Mouse (Mus musculus): Measurements from ENCODE around the gene Mettl27. TPM values are rescaled to one million over a fixed set of nuclear protein-coding genes. Genes with fewer than 3 reads are reported as not detected.
A peak's percentile ranks its signal among the peaks of the same experiment; 100 is the strongest.
"Not testable (repeated sequence)": the region's sequence is repeated elsewhere in the genome, so short reads cannot be mapped to it uniquely, and the experiment has no call there.

Mettl27 gene
- polyA plus RNA-seq, 1 experiment from 2014 or later, result 11.1 TPM

- Histone ChIP-seq H3K27me3 (replicated peaks) (no peaks in the 10 kb centered on the region), H3K4me3 (no peak overlapping the region), H3K9ac (no peak overlapping the region), H3K27ac (ENCODE audit: poor library complexity, severe bottlenecking) (no peak overlapping the region), H3K9me3 (replicated peaks) (no peaks in the 10 kb centered on the region), H3K36me3 (peaks cover 10% of the 10 kb centered on the region; the same call in 1 of the 2 replicates), H3K4me1 (replicated peaks) (peaks cover 7% of the 10 kb centered on the region; the same call in 1 of the 2 replicates), H3K4me2 (no peak overlapping the region)
- ATAC-seq (ENCODE audit: insufficient number of reproducible peaks, low FRiP score), result no peak
- WGBS, result 74% methylated on average over 6 of the region's 6 CpGs
Measured at GRCm38 (mm10) chr5:134936626-134937185, 4.5 kb downstream of the Mettl27 start.

- Histone ChIP-seq H3K27me3 (replicated peaks) (no peaks in the 10 kb centered on the region), H3K9ac (no peak overlapping the region), H3K36me3 (peaks cover 10% of the 10 kb centered on the region; the same call in 1 of the 2 replicates), H3K4me1 (replicated peaks) (no peaks in the 10 kb centered on the region), H3K27ac (ENCODE audit: poor library complexity, severe bottlenecking) (no peak overlapping the region), H3K4me3 (no peak overlapping the region), H3K9me3 (replicated peaks) (no peaks in the 10 kb centered on the region), H3K4me2 (no peak overlapping the region)
- no peak for ATAC-seq (ENCODE audit: insufficient number of reproducible peaks, low FRiP score)
- 77% methylated on average over 3 of the region's 3 CpGs for WGBS
Measured at GRCm38 (mm10) chr5:134939069-134939468, 6.9 kb downstream of the Mettl27 start.

GRCm38 (mm10) chr5:134939554-134939953, 7.4 kb downstream of the Mettl27 start:
- WGBS, result 85% methylated on average over 4 of the region's 7 CpGs
- not testable (repeated sequence) for H3K9ac ChIP-seq

DNA sequence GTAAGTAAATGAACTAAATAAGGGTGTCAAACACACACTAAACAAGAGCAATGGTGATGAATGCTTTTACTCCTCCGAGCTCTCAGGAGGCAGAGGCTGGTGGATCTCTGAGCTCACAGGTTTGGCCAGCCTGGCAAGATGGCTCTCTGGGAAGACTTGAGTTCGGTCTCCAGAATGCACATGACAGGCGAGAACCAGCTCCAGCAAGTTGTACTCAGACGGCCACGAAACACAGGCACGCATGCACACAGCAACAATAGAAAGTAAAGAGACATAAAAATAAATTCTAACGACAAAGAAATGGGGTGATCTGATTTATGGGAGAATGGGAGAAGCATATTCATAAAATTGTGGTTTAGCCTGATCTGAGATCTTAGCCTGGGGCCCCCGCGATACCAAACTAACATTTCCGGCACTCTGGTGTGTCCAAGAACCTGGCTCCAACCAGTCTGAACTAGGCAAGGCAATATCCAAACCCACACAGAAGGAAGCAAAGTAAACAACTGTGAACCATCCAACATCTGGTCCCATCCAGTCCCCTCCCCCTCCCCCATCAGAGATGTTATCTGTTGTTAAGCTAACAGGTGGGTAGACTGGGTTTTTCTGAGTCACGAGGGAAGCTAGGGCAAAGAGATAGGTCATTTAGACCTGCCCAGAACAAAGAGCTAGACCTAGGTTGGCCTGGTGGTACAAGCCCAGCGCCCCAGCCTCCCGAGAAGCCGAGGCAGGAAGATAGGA, 9.5 kb downstream of the Mettl27 start:
- 78% methylated on average over 14 of the region's 14 CpGs for WGBS
- no peak for ATAC-seq (ENCODE audit: insufficient number of reproducible peaks, low FRiP score)
- H3K9ac ChIP-seq, result no peak overlapping the region
- H3K4me3 ChIP-seq, result no peak overlapping the region
- no peaks in the 10 kb centered on the region for H3K9me3 ChIP-seq (replicated peaks)
- no peak overlapping the region for H3K4me2 ChIP-seq
- H3K36me3 ChIP-seq, result no peaks in the 10 kb centered on the region
- peaks cover 10% of the 10 kb centered on the region for H3K4me1 ChIP-seq (replicated peaks)
- no peak overlapping the region for H3K27ac ChIP-seq (ENCODE audit: poor library complexity, severe bottlenecking)
- peaks cover 19% of the 10 kb centered on the region for H3K27me3 ChIP-seq (replicated peaks)

More at GRCm38 (mm10) chr5:134939554-134939953, 7.4 kb downstream of the Mettl27 start:
- not testable (repeated sequence) for H3K27ac ChIP-seq (ENCODE audit: poor library complexity, severe bottlenecking); ATAC-seq (ENCODE audit: insufficient number of reproducible peaks, low FRiP score); H3K4me3 ChIP-seq; H3K4me2 ChIP-seq; H3K4me1 ChIP-seq (replicated peaks); H3K27me3 ChIP-seq (replicated peaks); H3K36me3 ChIP-seq; H3K9me3 ChIP-seq (replicated peaks)

- ATAC-seq (ENCODE audit: insufficient number of reproducible peaks, low FRiP score), result no peak
- no peak overlapping the region for H3K4me3 ChIP-seq
- H3K9ac ChIP-seq, result no peak overlapping the region
- no peak overlapping the region for H3K27ac ChIP-seq (ENCODE audit: poor library complexity, severe bottlenecking)
- H3K9me3 ChIP-seq (replicated peaks), result no peaks in the 10 kb centered on the region
- H3K36me3 ChIP-seq, result no peaks in the 10 kb centered on the region
- peaks cover 21% of the 10 kb centered on the region for H3K4me1 ChIP-seq (replicated peaks)
- 79% methylated on average over 2 of the region's 2 CpGs for WGBS
- peaks cover 29% of the 10 kb centered on the region for H3K27me3 ChIP-seq (replicated peaks)
- no peak overlapping the region for H3K4me2 ChIP-seq
Measured at GRCm38 (mm10) chr5:134942740-134943139, 10.6 kb downstream of the Mettl27 start.

- Histone ChIP-seq H3K4me3 (no peak overlapping the region), H3K27me3 (replicated peaks) (peaks cover 29% of the 10 kb centered on the region), H3K9ac (no peak overlapping the region), H3K4me1 (replicated peaks) (peaks cover 26% of the 10 kb centered on the region), H3K36me3 (no peaks in the 10 kb centered on the region), H3K27ac (ENCODE audit: poor library complexity, severe bottlenecking) (no peak overlapping the region), H3K4me2 (no peak overlapping the region), H3K9me3 (replicated peaks) (no peaks in the 10 kb centered on the region)
- ATAC-seq (ENCODE audit: insufficient number of reproducible peaks, low FRiP score), result no peak
- 47% methylated on average over 5 of the region's 5 CpGs for WGBS
Measured at GRCm38 (mm10) chr5:134944179-134944578, 12.0 kb downstream of the Mettl27 start.

DNA sequence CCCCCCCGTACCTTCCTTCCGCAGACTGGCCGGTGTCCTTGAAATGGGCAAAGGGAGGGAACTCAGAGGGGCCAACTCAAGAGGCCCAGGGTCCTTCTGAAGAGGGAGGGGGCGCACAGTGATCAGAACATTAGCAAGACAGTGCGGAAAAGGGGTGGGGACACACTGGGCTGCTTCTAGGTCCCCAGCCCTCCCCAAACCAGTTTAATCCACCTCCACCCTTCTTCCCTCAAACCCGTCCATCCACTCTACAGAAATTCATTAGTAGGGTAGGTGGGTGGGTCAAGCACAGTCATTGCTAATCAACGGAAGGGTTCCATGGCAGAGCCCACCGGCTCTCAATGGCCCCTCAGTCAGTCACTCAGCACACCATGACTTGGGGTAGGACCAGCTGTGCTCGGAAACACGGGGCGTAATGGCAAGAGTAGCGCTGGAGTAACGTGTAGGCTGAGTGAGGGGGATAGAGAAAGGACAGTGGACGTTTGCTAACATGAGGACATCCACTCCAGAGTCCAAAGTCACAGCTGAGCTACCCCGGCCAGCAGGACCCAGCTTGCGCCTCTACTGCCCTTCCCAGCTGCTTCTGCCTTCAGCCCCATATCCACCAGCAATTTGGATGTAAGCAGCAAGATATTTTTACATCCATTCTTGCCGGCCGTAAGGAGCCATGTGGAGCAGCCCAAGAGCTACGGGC, 13.2 kb downstream of the Mettl27 start:
- ATAC-seq (ENCODE audit: insufficient number of reproducible peaks, low FRiP score), result no peak
- H3K4me2 ChIP-seq, result no peak overlapping the region

GRCm38 (mm10) chr5:134946063-134946856, 14.1 kb downstream of the Mettl27 start:
- H3K4me3 ChIP-seq, result peak overlapping the region; percentile 8; the same call in 1 of the 2 replicates
- 29% methylated on average over 43 of the region's 43 CpGs for WGBS

More for the DNA sequence above, 13.2 kb downstream of the Mettl27 start:
- Histone ChIP-seq H3K4me3 (no peak overlapping the region), H3K27me3 (replicated peaks) (peaks cover 29% of the 10 kb centered on the region), H3K36me3 (no peaks in the 10 kb centered on the region), H3K4me1 (replicated peaks) (peaks cover 26% of the 10 kb centered on the region), H3K27ac (ENCODE audit: poor library complexity, severe bottlenecking) (no peak overlapping the region), H3K9me3 (replicated peaks) (no peaks in the 10 kb centered on the region), H3K9ac (peak overlapping the region; percentile 37; the same call in 1 of the 2 replicates)
- WGBS, result 52% methylated on average over 18 of the region's 19 CpGs

DNA sequence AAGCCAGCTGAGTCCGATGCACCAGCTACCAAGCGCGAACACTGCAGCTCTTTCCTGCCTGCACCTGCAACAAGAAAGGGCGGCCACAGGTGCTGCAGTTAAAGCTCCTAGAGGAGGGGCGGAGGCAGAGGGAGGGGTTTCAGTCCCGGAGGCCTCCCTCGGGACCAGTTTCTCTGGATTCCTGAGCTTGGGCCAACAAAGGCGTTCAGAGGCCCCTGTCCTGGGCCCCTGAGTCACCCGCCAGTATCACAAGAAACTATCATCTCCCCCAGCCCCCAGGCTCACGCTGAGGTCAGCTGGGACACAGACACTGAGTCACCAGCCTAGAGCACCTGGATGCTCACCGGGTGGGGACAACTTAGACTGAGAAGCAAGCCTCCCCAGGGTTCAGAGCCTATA, 14.7 kb downstream of the Mettl27 start, which contains the start of gene Cldn4:
Gene Cldn4, minus strand, starts transcription at position 78 of the 399 bp plus-strand sequence.
- Histone ChIP-seq H3K4me3 (peak within 1 kb of the TSS; percentile 8; the same call in 1 of the 2 replicates), H3K27me3 (replicated peaks) (peaks cover 29% of the 10 kb centered on the region)
- whole genome bisulfite sequencing, result 20% methylated on average over 11 of the region's 11 CpGs

More at GRCm38 (mm10) chr5:134946063-134946856, 14.1 kb downstream of the Mettl27 start:
- no peaks in the 10 kb centered on the region for H3K9me3 ChIP-seq (replicated peaks)
- peak overlapping the region; percentile 48 for H3K4me2 ChIP-seq
- H3K27ac ChIP-seq (ENCODE audit: poor library complexity, severe bottlenecking), result no peak overlapping the region
- peaks cover 34% of the 10 kb centered on the region for H3K4me1 ChIP-seq (replicated peaks)
- ATAC-seq (ENCODE audit: insufficient number of reproducible peaks, low FRiP score), result no peak
- H3K9ac ChIP-seq, result peak overlapping the region; percentile 37
- H3K27me3 ChIP-seq (replicated peaks), result peaks cover 29% of the 10 kb centered on the region
- no peaks in the 10 kb centered on the region for H3K36me3 ChIP-seq

DNA sequence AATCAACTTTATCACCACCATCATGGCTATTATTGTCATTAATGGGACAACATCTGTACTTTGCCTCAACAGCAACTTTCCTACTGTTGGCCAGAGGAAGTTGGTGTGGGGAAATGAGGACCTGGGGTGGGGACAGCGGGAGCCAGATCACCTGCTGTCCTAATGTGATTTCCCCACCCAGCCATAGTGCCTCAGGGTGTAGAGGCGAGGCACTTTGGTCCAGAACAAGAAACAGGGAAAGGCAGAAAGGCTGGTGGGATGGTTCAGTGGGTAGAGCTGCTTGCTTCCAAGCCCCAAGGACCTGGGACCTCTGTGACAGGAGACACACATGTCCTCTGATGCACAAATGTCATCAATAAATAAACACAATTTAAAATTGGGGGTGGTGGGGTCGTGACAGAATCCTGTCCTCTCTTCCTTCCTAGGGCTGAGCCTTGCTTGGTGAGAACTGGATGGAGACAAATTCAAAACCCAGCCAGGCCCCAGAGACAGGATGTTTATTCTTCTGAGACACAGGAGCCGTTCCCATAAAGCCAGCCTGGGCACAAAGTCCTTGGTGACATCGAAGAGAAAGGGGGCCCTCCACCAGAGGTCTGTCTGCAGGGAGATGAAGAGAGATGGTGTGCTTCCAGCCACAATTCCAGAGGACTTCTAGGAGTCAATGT, 15.4 kb downstream of the Mettl27 start:
- no peaks in the 10 kb centered on the region for H3K36me3 ChIP-seq
- WGBS, result 46% methylated on average over 5 of the region's 5 CpGs
- H3K4me1 ChIP-seq (replicated peaks), result peaks cover 46% of the 10 kb centered on the region
- ATAC-seq (ENCODE audit: insufficient number of reproducible peaks, low FRiP score), result no peak
- H3K9ac ChIP-seq, result no peak overlapping the region
- H3K4me2 ChIP-seq, result no peak overlapping the region
- peaks cover 29% of the 10 kb centered on the region for H3K27me3 ChIP-seq (replicated peaks)
- no peak overlapping the region for H3K27ac ChIP-seq (ENCODE audit: poor library complexity, severe bottlenecking)
- H3K9me3 ChIP-seq (replicated peaks), result no peaks in the 10 kb centered on the region
- H3K4me3 ChIP-seq, result no peak overlapping the region

More for the DNA sequence above, 14.7 kb downstream of the Mettl27 start, which contains the start of gene Cldn4:
- Histone ChIP-seq H3K36me3 (no peaks in the 10 kb centered on the region), H3K9ac (peak within 1 kb of the TSS; percentile 37), H3K9me3 (replicated peaks) (no peaks in the 10 kb centered on the region), H3K27ac (ENCODE audit: poor library complexity, severe bottlenecking) (no peak within 1 kb of the TSS), H3K4me2 (peak within 1 kb of the TSS; percentile 48), H3K4me1 (replicated peaks) (peaks cover 39% of the 10 kb centered on the region)
- no peak for ATAC-seq (ENCODE audit: insufficient number of reproducible peaks, low FRiP score)

Data from heart, embryonic 12.5 days (tissue).